Mouse (Mus musculus): ENCODE data around the gene Timm9. TPM values are rescaled to one million over a fixed set of nuclear protein-coding genes. Genes with fewer than 3 reads are reported as not detected.
A peak's percentile ranks its signal among the peaks of the same experiment; 100 is the strongest.

The Timm9 gene
- 19.8 and 23.2 TPM in 2 replicates for polyA plus RNA-seq (2012; ENCODE audit: insufficient read depth, insufficient read length, missing spikeins)

GRCm38 (mm10) chr12:71136130-71136973 lies at the start of gene Timm9, which contains the start of gene 2700049A03Rik:
Gene Timm9, minus strand, starts transcription at chr12:71136684.
Gene 2700049A03Rik, plus strand, starts transcription at chr12:71136848.
- Histone ChIP-seq H3K27ac (ENCODE audit: insufficient read depth, low read depth, low read length) (peak within 1 kb of the TSS; percentile 70), H3K4me3 (ENCODE audit: insufficient read depth, low read length) (peak within 1 kb of the TSS; percentile 100), H3K4me1 (ENCODE audit: control insufficient read depth, insufficient read depth, low read length) (peaks cover 8% of the 10 kb centered on the region)
- TF ChIP-seq CTCF (IDR thresholded peaks at IDR 0.05; ENCODE audit: low read depth, low read length) (no peak), POLR2A (IDR thresholded peaks at IDR 0.05; ENCODE audit: borderline replicate concordance, low read depth, low read length) (no peak)

GRCm38 (mm10) chr12:71184396-71184795 lies 47.9 kb upstream of the Timm9 start:
- H3K4me1 ChIP-seq (ENCODE audit: control insufficient read depth, insufficient read depth, low read length): peaks cover 5% of the 10 kb centered on the region; the same call in 1 of the 2 replicates

DNA sequence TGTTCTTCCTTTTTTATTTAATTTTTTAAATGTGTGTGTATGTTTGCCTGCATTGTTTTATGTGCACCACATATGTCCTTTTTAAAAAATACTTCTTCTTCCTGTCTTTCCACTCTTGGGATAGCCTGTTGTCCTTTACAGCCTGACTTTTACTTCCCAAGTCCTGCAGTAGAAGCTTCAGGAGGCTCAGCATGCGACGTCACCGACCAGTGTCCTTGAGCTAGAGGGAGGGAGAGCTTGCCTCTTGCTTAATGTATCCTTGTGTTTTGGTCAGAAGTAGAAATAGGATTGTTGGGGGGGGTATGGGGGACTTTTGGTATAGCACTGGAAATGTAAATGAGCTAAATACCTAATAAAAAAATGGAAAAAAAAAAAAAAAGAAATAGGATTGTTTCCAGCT lies 47.3 kb upstream of the Timm9 start:
- TF ChIP-seq CTCF (IDR thresholded peaks at IDR 0.05; ENCODE audit: low read depth, low read length): no peak
- TF ChIP-seq POLR2A (IDR thresholded peaks at IDR 0.05; ENCODE audit: borderline replicate concordance, low read depth, low read length): no peak
- Histone ChIP-seq H3K4me1 (ENCODE audit: control insufficient read depth, insufficient read depth, low read length) (peaks cover 5% of the 10 kb centered on the region; the same call in 1 of the 2 replicates), H3K4me3 (ENCODE audit: insufficient read depth, low read length) (no peak overlapping the region), H3K27ac (ENCODE audit: insufficient read depth, low read depth, low read length) (no peak overlapping the region)

More at GRCm38 (mm10) chr12:71184396-71184795, 47.9 kb upstream of the Timm9 start:
- no peak for TF ChIP-seq CTCF (IDR thresholded peaks at IDR 0.05; ENCODE audit: low read depth, low read length)
- TF ChIP-seq POLR2A (IDR thresholded peaks at IDR 0.05; ENCODE audit: borderline replicate concordance, low read depth, low read length): no peak
- Histone ChIP-seq H3K4me3 (ENCODE audit: insufficient read depth, low read length) (no peak overlapping the region), H3K27ac (ENCODE audit: insufficient read depth, low read depth, low read length) (no peak overlapping the region)

DNA sequence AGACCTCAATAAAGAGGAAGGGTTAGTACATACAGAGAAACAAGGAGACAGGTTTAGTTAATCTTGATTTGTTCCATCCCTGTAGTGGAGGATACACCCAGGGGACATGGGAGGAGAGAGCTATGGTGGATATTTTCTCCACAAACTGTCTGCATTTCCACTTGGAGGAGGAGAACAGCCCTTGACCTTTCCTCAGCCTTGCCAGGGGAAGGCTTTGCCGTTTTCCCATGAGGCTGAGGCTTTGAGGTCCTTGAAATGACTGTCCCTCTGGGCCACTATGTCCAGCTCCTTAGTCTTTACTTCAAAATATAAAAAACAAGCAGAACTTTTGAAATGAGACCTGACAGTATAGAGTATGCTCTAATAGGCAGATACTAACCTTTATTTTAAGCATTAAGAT lies 33.4 kb upstream of the Timm9 start:
- H3K27ac ChIP-seq (ENCODE audit: insufficient read depth, low read depth, low read length): no peak overlapping the region
- no peaks in the 10 kb centered on the region for H3K4me1 ChIP-seq (ENCODE audit: control insufficient read depth, insufficient read depth, low read length)
- TF ChIP-seq CTCF (IDR thresholded peaks at IDR 0.05; ENCODE audit: low read depth, low read length): no peak
- H3K4me3 ChIP-seq (ENCODE audit: insufficient read depth, low read length): no peak overlapping the region

DNA sequence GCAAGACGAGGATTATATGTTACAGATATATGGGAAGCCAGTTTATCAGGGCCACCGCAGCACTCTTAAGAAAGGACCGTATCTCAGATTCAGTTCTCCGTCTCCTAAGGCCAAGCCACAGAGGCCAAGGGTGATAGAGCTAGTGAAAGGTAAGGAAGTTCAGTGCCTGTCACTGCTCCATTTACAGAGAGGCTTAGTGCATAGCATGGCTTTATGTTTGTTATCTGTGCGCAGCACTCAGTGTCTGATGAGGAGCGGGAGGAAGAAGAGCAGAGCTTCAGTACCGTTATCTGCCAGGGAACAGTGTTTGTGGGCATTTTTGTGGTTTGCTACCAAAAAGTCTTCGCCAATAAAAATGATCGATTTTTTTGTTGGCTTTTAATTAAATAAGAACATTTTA lies 27.9 kb upstream of the Timm9 start:
- no peak overlapping the region for H3K27ac ChIP-seq (ENCODE audit: insufficient read depth, low read depth, low read length)
- no peaks in the 10 kb centered on the region for H3K4me1 ChIP-seq (ENCODE audit: control insufficient read depth, insufficient read depth, low read length)
- no peak for TF ChIP-seq CTCF (IDR thresholded peaks at IDR 0.05; ENCODE audit: low read depth, low read length)
- TF ChIP-seq POLR2A (IDR thresholded peaks at IDR 0.05; ENCODE audit: borderline replicate concordance, low read depth, low read length): no peak
- no peak overlapping the region for H3K4me3 ChIP-seq (ENCODE audit: insufficient read depth, low read length)

GRCm38 (mm10) chr12:71157974-71158373 lies 21.5 kb upstream of the Timm9 start:
- Histone ChIP-seq H3K4me3 (ENCODE audit: insufficient read depth, low read length) (no peak overlapping the region), H3K4me1 (ENCODE audit: control insufficient read depth, insufficient read depth, low read length) (0 out of 2 replicates have a peak, but pooled peaks cover 3% of the 10 kb centered on the region), H3K27ac (ENCODE audit: insufficient read depth, low read depth, low read length) (no peak overlapping the region)
- TF ChIP-seq POLR2A (IDR thresholded peaks at IDR 0.05; ENCODE audit: borderline replicate concordance, low read depth, low read length) (no peak), CTCF (IDR thresholded peaks at IDR 0.05; ENCODE audit: low read depth, low read length) (no peak)

- 0 out of 2 replicates have a peak, but pooled peaks cover 3% of the 10 kb centered on the region for H3K4me1 ChIP-seq (ENCODE audit: control insufficient read depth, insufficient read depth, low read length)
- H3K27ac ChIP-seq (ENCODE audit: insufficient read depth, low read depth, low read length): no peak overlapping the region
- TF ChIP-seq POLR2A (IDR thresholded peaks at IDR 0.05; ENCODE audit: borderline replicate concordance, low read depth, low read length): no peak
- no peak for TF ChIP-seq CTCF (IDR thresholded peaks at IDR 0.05; ENCODE audit: low read depth, low read length)
- H3K4me3 ChIP-seq (ENCODE audit: insufficient read depth, low read length): no peak overlapping the region
Observed at GRCm38 (mm10) chr12:71154979-71155378, 18.5 kb upstream of the Timm9 start.

- H3K4me3 ChIP-seq (ENCODE audit: insufficient read depth, low read length): no peak overlapping the region
- TF ChIP-seq POLR2A (IDR thresholded peaks at IDR 0.05; ENCODE audit: borderline replicate concordance, low read depth, low read length): no peak
- no peak for TF ChIP-seq CTCF (IDR thresholded peaks at IDR 0.05; ENCODE audit: low read depth, low read length)
- no peak overlapping the region for H3K27ac ChIP-seq (ENCODE audit: insufficient read depth, low read depth, low read length)
- H3K4me1 ChIP-seq (ENCODE audit: control insufficient read depth, insufficient read depth, low read length): 0 out of 2 replicates have a peak, but pooled peaks cover 3% of the 10 kb centered on the region
Observed at GRCm38 (mm10) chr12:71150167-71150566, 13.7 kb upstream of the Timm9 start.

DNA sequence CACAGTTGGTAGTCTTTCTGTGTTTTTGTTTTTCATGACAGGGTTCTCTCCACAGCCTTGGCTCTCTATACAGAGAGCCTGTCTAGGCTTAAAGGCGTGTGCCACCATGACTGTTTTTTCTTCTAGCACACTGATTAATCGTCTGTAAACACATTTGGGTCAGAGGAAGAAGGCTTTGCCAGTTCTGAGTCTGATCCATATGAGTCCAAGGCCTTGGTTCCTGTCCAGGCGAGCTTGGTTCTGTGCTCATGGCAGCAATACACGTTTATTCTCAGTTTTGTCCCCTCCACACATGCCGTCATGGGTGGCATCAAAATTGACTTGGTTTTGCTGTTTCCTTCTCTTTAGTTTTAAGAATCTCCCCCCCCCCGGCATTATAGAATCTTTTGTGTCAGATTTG lies 13.0 kb upstream of the Timm9 start:
- H3K4me1 ChIP-seq (ENCODE audit: control insufficient read depth, insufficient read depth, low read length): no peaks in the 10 kb centered on the region
- TF ChIP-seq POLR2A (IDR thresholded peaks at IDR 0.05; ENCODE audit: borderline replicate concordance, low read depth, low read length): no peak
- H3K27ac ChIP-seq (ENCODE audit: insufficient read depth, low read depth, low read length): no peak overlapping the region
- H3K4me3 ChIP-seq (ENCODE audit: insufficient read depth, low read length): no peak overlapping the region

DNA sequence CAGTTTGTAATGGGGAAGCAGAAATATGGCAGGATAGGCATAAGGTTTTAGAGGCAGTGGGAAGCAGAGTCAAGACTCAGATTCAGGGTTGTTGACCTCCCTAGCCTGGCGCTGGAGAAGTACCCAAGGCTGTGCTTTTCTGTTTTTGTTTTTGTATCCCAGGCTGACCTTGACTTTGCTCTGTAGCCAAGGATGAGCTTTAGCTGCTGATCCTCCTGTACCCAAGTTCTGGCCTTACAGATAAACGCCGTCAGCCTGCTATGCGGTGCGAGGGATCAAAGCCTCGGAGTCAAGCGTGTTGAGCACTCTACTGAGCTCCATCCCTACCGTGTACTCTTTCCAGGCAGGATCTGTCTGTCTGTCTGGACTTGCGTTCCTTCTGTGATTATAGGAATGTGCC lies 12.3 kb upstream of the Timm9 start:
- no peak overlapping the region for H3K4me3 ChIP-seq (ENCODE audit: insufficient read depth, low read length)
- H3K27ac ChIP-seq (ENCODE audit: insufficient read depth, low read depth, low read length): no peak overlapping the region
- H3K4me1 ChIP-seq (ENCODE audit: control insufficient read depth, insufficient read depth, low read length): no peaks in the 10 kb centered on the region
- no peak for TF ChIP-seq CTCF (IDR thresholded peaks at IDR 0.05; ENCODE audit: low read depth, low read length)
- no peak for TF ChIP-seq POLR2A (IDR thresholded peaks at IDR 0.05; ENCODE audit: borderline replicate concordance, low read depth, low read length)

All from bone marrow macrophage, adult 2 months (primary cell).